Mouse (Mus musculus): ENCODE measurements around the gene Btbd8.

Btbd8 gene

GRCm38 (mm10) chr5:107437464-107438281, at the start of gene Btbd8:
Gene Btbd8, plus strand, starts transcription at chr5:107437997.
- DNase-seq: peak; percentile 96

GRCm38 (mm10) chr5:107389373-107389772, 48.4 kb upstream of the Btbd8 start:
- no peak for DNase-seq

GRCm38 (mm10) chr5:107394437-107394836, 43.4 kb upstream of the Btbd8 start:
- no peak for DNase-seq

GRCm38 (mm10) chr5:107402436-107402835, 35.4 kb upstream of the Btbd8 start, which contains the start of gene Ephx4:
Gene Ephx4, plus strand, starts transcription at chr5:107402736.
- DNase-seq: no peak

GRCm38 (mm10) chr5:107403011-107403946, 34.5 kb upstream of the Btbd8 start:
- peak; percentile 59 for DNase-seq

- no peak for DNase-seq
These were observed 33.7 kb upstream of the Btbd8 start for GRCm38 (mm10) chr5:107403947-107404684.

GRCm38 (mm10) chr5:107405361-107405760, 32.4 kb upstream of the Btbd8 start:
- no peak for DNase-seq

- no peak for DNase-seq
These were observed 27.5 kb upstream of the Btbd8 start for GRCm38 (mm10) chr5:107410305-107410704.

- no peak for DNase-seq
These were observed 26.5 kb upstream of the Btbd8 start for GRCm38 (mm10) chr5:107411326-107411725.

GRCm38 (mm10) chr5:107412285-107412684, 25.5 kb upstream of the Btbd8 start:
- DNase-seq: no peak

- DNase-seq: no peak
These were observed 22.7 kb upstream of the Btbd8 start for GRCm38 (mm10) chr5:107415098-107415497.

- DNase-seq: no peak
These were observed 16.1 kb upstream of the Btbd8 start for GRCm38 (mm10) chr5:107421676-107422075.

- no peak for DNase-seq
These were observed 6.5 kb upstream of the Btbd8 start, which contains the start of gene Lpcat2b for GRCm38 (mm10) chr5:107431249-107431648. Gene Lpcat2b, plus strand, starts transcription at chr5:107431549.

- no peak for DNase-seq
These were observed 3.8 kb upstream of the Btbd8 start for GRCm38 (mm10) chr5:107434001-107434400.

GRCm38 (mm10) chr5:107436185-107436584, 1.6 kb upstream of the Btbd8 start:
- DNase-seq: no peak

- no peak for DNase-seq
These were observed 1.1 kb upstream of the Btbd8 start for GRCm38 (mm10) chr5:107436587-107437209.

GRCm38 (mm10) chr5:107438353-107438752, 556 bp downstream of the Btbd8 start:
- no peak for DNase-seq

- no peak for DNase-seq
These were observed 4.1 kb downstream of the Btbd8 start for GRCm38 (mm10) chr5:107441881-107442280.

- DNase-seq: no peak
These were observed 6.5 kb downstream of the Btbd8 start for GRCm38 (mm10) chr5:107444251-107444650.

- DNase-seq: no peak
These were observed 10.2 kb downstream of the Btbd8 start for GRCm38 (mm10) chr5:107447977-107448376.

- DNase-seq: no peak
These were observed 11.0 kb downstream of the Btbd8 start for GRCm38 (mm10) chr5:107448784-107449183.

GRCm38 (mm10) chr5:107449620-107450019, 11.8 kb downstream of the Btbd8 start:
- DNase-seq: no peak
